Mouse (Mus musculus) gastrocnemius, adult 8-10 months (tissue): ENCODE data around the gene Fzr1. TPM values are rescaled to one million over a fixed set of nuclear protein-coding genes. Genes with fewer than 3 reads are reported as not detected.

Source experiments
- DNase-seq, 2 experiments: peaks; one replicate each; pipeline ENCODE4 v3.0.0; 2022; ENCODE audit warnings: low spot score in 2 of 2
- total RNA-seq, 4 experiments: library from RNA; stranded (reverse); gene quantifications; 2 replicates each; pipeline ENCODE4 v1.2.4; 2022

Fzr1 gene
- total RNA-seq, 4 experiments from 2014 or later, result 14.8 to 18.5 (median 16.6) TPM

DNA sequence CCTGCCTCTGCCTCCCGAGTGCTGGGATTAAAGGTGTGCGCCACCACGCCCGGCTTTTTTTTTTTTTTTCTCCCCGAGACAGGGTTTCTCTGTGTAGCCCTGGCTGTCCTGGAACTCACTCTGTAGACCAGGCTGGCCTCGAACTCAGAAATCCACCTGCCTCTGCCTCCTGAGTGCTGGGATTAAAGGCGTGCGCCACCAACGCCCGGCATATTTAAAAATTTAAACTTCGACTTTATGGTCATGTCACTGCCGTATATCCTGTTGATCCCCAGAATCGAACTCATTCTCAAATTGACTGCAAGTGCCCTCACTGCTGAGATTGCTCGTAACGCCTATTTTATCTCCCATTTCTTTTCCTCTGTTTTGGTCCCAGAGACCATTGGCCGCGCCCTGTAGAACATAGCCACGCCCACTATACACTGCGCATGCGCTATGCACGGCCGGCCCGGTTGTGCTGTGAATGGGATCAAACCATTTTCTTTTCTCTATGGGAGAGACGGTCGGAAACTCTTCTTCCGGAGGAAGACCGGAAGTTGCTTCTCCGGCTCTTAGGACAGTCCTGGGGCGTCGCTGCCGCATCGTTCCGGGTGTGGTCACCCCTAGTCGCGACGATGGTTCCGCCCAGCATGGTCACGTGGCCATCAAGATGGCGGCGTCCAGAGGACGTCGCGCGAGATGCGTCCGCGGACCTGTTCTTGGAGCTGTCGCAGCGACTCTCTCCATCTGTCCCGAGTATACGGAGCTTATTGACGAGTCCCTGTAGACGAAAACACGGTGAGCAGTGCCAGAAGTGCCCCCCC is 5.7 kb upstream of the Fzr1 start, which contains the start of the genes Dohh and Gm48551:
Gene Dohh, plus strand, starts transcription at position 627 of the 803 bp plus-strand sequence.
Gene Gm48551, plus strand, starts transcription at position 665 of the 803 bp plus-strand sequence.
- peak; percentile 95 to 97 for DNase-seq

GRCm38 (mm10) chr10:81382039-81382438 is 3.7 kb upstream of the Fzr1 start:
- no peak for DNase-seq

DNA sequence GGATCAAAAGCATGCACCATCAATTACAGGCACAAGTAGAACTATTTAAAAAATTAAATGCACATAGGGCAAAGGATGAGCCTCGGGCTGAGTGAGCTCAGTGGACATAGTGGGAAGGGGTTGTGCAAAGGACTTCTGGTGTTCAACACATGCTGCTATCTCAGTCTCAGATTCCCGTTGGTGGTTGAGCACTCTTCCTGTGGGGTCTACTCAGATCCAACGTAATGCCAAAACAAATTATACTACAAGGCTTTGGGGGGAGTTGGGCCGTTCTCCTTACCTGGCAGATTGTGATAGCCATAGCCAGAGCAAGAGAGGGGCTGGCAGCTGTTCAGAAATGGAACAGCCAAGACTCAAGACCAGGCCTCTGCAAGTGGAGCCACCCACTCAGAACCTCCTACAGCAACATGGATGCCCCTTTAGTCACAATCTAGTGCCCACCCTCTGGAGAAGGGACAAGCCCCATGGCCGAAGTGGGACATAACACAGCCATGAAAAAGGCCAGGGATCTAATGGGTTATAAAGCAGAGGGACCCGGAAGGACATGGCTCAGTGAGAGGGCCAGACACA is 1.6 kb upstream of the Fzr1 start:
- no peak for DNase-seq

GRCm38 (mm10) chr10:81379183-81379553 is 852 bp upstream of the Fzr1 start:
- no peak for DNase-seq

DNA sequence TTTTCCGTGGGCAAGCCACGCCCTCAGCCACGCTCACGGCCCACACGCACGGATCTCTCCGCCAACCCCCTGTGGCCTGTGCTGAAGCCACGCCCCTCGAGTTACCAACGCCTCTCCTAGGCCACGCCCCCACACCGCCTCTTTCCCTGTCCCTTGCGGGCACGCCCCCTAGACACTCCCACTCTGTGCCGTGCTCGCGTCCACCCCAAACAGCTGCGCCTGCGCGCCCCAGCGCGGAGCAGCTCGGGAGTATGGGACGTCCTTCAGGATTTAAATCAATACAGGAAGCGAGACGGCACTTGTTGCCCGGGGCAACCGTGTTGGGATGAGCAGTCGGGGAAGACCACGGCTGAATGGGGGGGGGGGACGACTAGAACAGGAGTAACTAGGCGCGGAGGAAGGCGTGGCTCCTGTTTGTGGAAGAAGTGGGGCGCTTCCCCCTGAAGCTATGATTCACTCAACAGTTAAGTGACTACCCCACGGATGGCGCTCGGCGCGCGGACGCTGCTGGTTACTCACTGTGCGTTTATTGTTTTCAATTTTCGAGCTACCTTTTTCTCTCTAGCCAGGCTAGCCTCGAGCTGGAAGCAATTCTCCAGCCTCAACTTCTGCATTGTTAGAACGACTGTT is 352 bp upstream of the Fzr1 start:
- DNase-seq, result peak; percentile 100

GRCm38 (mm10) chr10:81377362-81377664 is 1.0 kb downstream of the Fzr1 start:
- no peak for DNase-seq

- DNase-seq, result no peak
Observed at GRCm38 (mm10) chr10:81376561-81377361, 1.6 kb downstream of the Fzr1 start.

DNA sequence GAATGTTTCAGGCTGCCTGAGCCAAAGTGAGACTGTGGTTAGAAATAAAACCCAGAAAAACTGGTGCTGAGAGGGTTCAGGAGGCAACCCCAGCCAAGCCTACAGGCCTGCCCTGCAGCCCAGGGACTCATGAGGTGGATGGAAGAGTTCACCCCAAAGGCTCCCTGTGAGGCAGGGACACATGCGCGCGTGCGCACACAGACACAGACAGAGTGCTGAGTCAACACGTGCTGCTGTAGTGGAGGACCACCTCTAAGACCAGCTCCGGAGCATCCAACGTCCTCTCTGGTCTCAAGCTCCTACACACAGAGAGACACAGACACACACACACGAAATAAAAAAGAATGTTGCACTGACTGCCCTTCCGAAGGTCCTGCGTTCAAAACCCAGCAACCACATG is 3.0 kb downstream of the Fzr1 start:
- no peak for DNase-seq

DNA sequence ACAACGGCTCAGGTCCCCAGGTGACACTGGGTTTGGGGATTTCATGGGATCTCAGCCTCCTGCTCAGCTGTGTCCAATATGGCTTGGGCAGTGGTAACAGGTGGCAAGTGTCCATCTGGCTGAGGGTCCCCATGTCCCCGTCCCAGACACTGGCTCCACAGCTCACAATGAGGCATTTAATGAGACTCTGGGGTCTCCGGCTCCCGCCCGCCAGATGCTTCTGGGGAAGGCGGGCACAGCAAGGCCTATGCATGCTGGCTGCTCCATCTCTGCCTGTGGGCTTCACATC is 11.2 kb downstream of the Fzr1 start:
- DNase-seq, result no peak

DNA sequence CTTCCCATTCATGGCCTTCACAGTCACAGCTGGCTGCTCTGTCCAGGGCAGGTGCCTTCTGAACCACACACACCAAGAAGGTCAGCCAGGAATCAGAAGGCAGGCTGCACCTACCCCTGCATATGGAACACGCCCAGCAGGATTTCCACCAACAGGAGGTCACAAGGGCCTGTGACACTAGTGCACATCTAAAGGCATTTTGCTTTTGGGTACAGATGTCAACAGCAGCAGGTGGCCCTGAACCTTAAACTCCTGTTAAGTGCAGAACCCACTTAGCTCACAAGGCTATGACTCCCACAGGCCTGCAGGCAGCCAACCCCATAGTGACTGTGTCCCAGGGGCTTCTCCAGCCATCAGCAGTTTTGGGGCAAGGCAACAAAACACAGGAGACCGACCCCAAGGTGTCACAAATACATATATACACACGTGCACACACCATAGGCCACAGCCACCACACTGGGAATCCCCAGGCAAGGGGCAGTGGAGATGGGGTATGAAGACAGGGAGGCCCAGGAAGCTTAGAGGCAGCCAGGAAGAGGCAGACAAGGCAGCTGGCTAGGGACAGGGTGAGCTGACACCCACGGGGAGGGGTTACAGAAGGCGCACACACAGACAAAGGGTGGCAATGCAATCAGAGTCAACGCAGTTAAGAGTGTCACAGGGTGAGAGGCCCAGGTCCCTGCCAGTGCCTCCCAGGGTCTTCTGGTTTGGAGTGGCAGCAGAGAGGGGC is 11.7 kb downstream of the Fzr1 start:
- no peak for DNase-seq

DNA sequence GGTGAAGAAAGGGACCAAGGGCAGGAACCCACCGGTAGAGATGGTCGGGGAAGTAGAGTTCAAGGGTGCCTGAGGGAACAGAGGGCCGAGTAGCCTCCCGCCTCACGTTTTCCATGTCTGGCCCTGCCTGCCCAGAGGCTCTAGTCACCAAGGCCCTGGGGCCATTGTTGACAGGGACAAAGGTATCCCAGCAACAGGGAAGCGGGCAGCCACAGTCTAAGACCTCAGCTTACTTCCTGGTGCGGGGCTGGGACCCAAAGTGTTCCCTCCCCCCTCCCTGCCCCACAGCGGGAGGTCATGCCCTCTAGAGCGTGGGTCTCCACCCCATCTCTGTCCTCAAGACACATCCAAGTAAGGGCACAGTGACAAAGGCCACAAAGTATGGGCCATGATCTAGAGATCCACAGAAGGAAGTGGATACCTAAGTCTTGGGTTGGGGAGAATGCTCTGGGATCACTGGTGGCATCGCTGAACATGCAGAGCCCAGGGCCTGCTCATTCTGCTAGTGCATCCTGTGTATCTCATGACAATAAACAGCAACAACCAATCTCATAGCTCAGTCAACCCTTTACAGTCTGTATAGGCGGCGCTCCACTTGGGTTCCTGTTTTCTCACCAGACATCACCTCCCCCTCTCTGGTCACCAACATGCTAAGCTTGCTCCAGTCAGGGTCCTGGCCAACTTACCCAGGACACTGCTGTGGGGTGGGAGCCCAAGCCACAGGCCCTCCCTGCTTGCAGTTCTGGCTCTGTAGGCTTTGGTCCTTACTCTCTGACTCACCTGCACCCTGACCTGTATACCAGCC is 12.4 kb downstream of the Fzr1 start, which contains the start of gene 4930404N11Rik:
Gene 4930404N11Rik, minus strand, starts transcription at position 145 of the 805 bp plus-strand sequence.
- no peak for DNase-seq

GRCm38 (mm10) chr10:81365073-81365472 is 13.2 kb downstream of the Fzr1 start:
- DNase-seq, result no peak

DNA sequence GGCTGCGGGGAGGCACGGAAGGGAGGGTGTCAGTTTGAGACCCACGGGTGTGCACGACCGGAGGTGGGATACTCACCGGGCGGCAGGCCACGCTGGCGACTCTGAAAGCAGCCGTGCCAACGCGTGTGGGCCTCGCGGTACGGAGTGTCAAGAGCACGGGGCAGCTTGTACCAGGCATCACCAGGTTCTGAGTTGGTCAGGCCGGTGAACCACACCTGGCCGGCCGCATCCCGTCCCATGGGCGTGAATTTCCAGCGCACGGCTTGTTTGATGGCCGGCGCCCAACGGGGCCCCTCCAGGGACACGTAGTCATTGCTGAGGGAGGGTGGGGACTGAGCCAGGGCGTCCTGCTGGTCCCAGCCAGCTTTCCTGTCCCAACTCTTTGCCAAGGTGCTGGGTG is 13.7 kb downstream of the Fzr1 start:
- DNase-seq, result no peak

GRCm38 (mm10) chr10:81363436-81364346 is 14.6 kb downstream of the Fzr1 start:
- DNase-seq, result no peak

DNA sequence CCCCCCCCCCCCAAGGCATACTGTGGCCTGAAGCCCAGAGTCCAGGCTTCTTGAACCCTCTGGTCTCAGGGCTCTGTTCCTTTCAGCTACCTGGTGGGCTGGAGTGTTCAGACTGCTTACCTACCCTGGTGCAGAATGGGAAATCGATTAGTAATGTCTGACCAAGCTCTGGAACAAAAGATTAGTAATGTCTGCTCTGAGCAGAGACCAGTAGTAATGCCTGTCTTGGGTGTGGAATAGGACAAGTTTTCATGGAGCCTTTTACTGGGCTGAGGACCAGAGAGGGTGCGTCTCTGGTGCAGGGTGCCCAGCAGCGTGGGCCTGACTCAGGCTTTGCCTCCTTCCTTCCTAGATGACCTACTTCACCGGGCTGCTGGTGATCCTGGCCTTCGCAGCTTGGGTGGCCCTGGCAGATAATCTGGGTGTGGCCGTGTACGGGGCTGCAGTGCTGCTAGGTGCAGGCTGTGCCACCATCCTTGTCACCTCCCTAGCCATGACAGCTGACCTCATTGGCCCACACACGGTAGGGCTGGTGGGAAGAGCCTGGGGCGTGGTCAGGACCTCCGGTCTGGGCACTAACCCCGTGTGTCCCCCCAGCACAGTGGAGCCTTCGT is 15.9 kb downstream of the Fzr1 start:
- DNase-seq, result no peak

- no peak for DNase-seq
Observed at GRCm38 (mm10) chr10:81360721-81361120, 17.6 kb downstream of the Fzr1 start.

- DNase-seq, result no peak
Observed at GRCm38 (mm10) chr10:81358841-81359240, 19.5 kb downstream of the Fzr1 start.

- no peak for DNase-seq
Observed at GRCm38 (mm10) chr10:81358209-81358608, 20.1 kb downstream of the Fzr1 start.
